Mouse (Mus musculus): ENCODE data around the gene Gm36245. TPM values are rescaled to one million over a fixed set of nuclear protein-coding genes. Genes with fewer than 3 reads are reported as not detected.

Gene Gm36245
- not detected in 2 replicates for polyA plus RNA-seq (2011; ENCODE audit: insufficient read depth, insufficient read length, low replicate concordance, missing spikeins)

- 67% methylated on average over 1 of the region's 1 CpGs for WGBS
These were observed at the start of gene Gm36245 for GRCm38 (mm10) chr15:77598958-77599357. TSS of gene Gm36245 (plus strand) at chr15:77599258.

GRCm38 (mm10) chr15:77561792-77562191 is 37.3 kb upstream of the Gm36245 start, which contains the start of gene 1700025B11Rik:
TSS of gene 1700025B11Rik (minus strand) at chr15:77561892.
- TF ChIP-seq CTCF (IDR thresholded peaks at IDR 0.05; ENCODE audit: control insufficient read depth, insufficient read depth, low read length), result no peak
- TF ChIP-seq POLR2A (IDR thresholded peaks at IDR 0.05; ENCODE audit: borderline replicate concordance, control insufficient read depth, low read depth, low read length), result no peak
- H3K4me3 ChIP-seq (replicated peaks; ENCODE audit: control insufficient read depth, low read depth, low read length), result no peak within 1 kb of the TSS
- H3K27ac ChIP-seq (ENCODE audit: control insufficient read depth, insufficient read depth, low read depth, low read length, poor library complexity), result no peak within 1 kb of the TSS
- no peaks in the 10 kb centered on the region for H3K4me1 ChIP-seq (ENCODE audit: control insufficient read depth, insufficient read depth, low read length)

More at GRCm38 (mm10) chr15:77598958-77599357, at the start of gene Gm36245:
- no peak for TF ChIP-seq POLR2A (IDR thresholded peaks at IDR 0.05; ENCODE audit: borderline replicate concordance, control insufficient read depth, low read depth, low read length)
- TF ChIP-seq CTCF (IDR thresholded peaks at IDR 0.05; ENCODE audit: control insufficient read depth, insufficient read depth, low read length), result no peak
- Histone ChIP-seq H3K4me1 (ENCODE audit: control insufficient read depth, insufficient read depth, low read length) (no peaks in the 10 kb centered on the region), H3K4me3 (replicated peaks; ENCODE audit: control insufficient read depth, low read depth, low read length) (no peak within 1 kb of the TSS), H3K27ac (ENCODE audit: control insufficient read depth, insufficient read depth, low read depth, low read length, poor library complexity) (no peak within 1 kb of the TSS)

GRCm38 (mm10) chr15:77563219-77563618 is 35.8 kb upstream of the Gm36245 start:
- H3K4me1 ChIP-seq (ENCODE audit: control insufficient read depth, insufficient read depth, low read length), result no peaks in the 10 kb centered on the region
- no peak overlapping the region for H3K4me3 ChIP-seq (replicated peaks; ENCODE audit: control insufficient read depth, low read depth, low read length)
- no peak overlapping the region for H3K27ac ChIP-seq (ENCODE audit: control insufficient read depth, insufficient read depth, low read depth, low read length, poor library complexity)
- TF ChIP-seq CTCF (IDR thresholded peaks at IDR 0.05; ENCODE audit: control insufficient read depth, insufficient read depth, low read length) (no peak), POLR2A (IDR thresholded peaks at IDR 0.05; ENCODE audit: borderline replicate concordance, control insufficient read depth, low read depth, low read length) (no peak)

- Histone ChIP-seq H3K27ac (ENCODE audit: control insufficient read depth, insufficient read depth, low read depth, low read length, poor library complexity) (no peak overlapping the region), H3K4me1 (ENCODE audit: control insufficient read depth, insufficient read depth, low read length) (no peaks in the 10 kb centered on the region), H3K4me3 (replicated peaks; ENCODE audit: control insufficient read depth, low read depth, low read length) (no peak overlapping the region)
- TF ChIP-seq CTCF (IDR thresholded peaks at IDR 0.05; ENCODE audit: control insufficient read depth, insufficient read depth, low read length), result no peak
- TF ChIP-seq POLR2A (IDR thresholded peaks at IDR 0.05; ENCODE audit: borderline replicate concordance, control insufficient read depth, low read depth, low read length), result no peak
- 74% methylated on average over 2 of the region's 2 CpGs for WGBS
These were observed 20.3 kb upstream of the Gm36245 start for GRCm38 (mm10) chr15:77578801-77579200.

- no peak for TF ChIP-seq CTCF (IDR thresholded peaks at IDR 0.05; ENCODE audit: control insufficient read depth, insufficient read depth, low read length)
- no peak for TF ChIP-seq POLR2A (IDR thresholded peaks at IDR 0.05; ENCODE audit: borderline replicate concordance, control insufficient read depth, low read depth, low read length)
- no peak overlapping the region for H3K27ac ChIP-seq (ENCODE audit: control insufficient read depth, insufficient read depth, low read depth, low read length, poor library complexity)
- no peak overlapping the region for H3K4me3 ChIP-seq (replicated peaks; ENCODE audit: control insufficient read depth, low read depth, low read length)
- no peaks in the 10 kb centered on the region for H3K4me1 ChIP-seq (ENCODE audit: control insufficient read depth, insufficient read depth, low read length)
- 70% methylated on average over 4 of the region's 4 CpGs for WGBS
These were observed 19.7 kb upstream of the Gm36245 start for GRCm38 (mm10) chr15:77579311-77579710.

- no peak overlapping the region for H3K27ac ChIP-seq (ENCODE audit: control insufficient read depth, insufficient read depth, low read depth, low read length, poor library complexity)
- WGBS, result 27% methylated on average over 1 of the region's 1 CpGs
These were observed 17.4 kb upstream of the Gm36245 start for GRCm38 (mm10) chr15:77581681-77582080.

GRCm38 (mm10) chr15:77587026-77587425 is 12.0 kb upstream of the Gm36245 start:
- H3K4me3 ChIP-seq (replicated peaks; ENCODE audit: control insufficient read depth, low read depth, low read length), result no peak overlapping the region
- TF ChIP-seq CTCF (IDR thresholded peaks at IDR 0.05; ENCODE audit: control insufficient read depth, insufficient read depth, low read length) (no peak), POLR2A (IDR thresholded peaks at IDR 0.05; ENCODE audit: borderline replicate concordance, control insufficient read depth, low read depth, low read length) (no peak)
- H3K27ac ChIP-seq (ENCODE audit: control insufficient read depth, insufficient read depth, low read depth, low read length, poor library complexity), result no peak overlapping the region
- no peaks in the 10 kb centered on the region for H3K4me1 ChIP-seq (ENCODE audit: control insufficient read depth, insufficient read depth, low read length)

More at GRCm38 (mm10) chr15:77581681-77582080, 17.4 kb upstream of the Gm36245 start:
- TF ChIP-seq POLR2A (IDR thresholded peaks at IDR 0.05; ENCODE audit: borderline replicate concordance, control insufficient read depth, low read depth, low read length) (no peak), CTCF (IDR thresholded peaks at IDR 0.05; ENCODE audit: control insufficient read depth, insufficient read depth, low read length) (no peak)
- Histone ChIP-seq H3K4me3 (replicated peaks; ENCODE audit: control insufficient read depth, low read depth, low read length) (no peak overlapping the region), H3K4me1 (ENCODE audit: control insufficient read depth, insufficient read depth, low read length) (no peaks in the 10 kb centered on the region)

GRCm38 (mm10) chr15:77588981-77589380 is 10.1 kb upstream of the Gm36245 start:
- no peak overlapping the region for H3K27ac ChIP-seq (ENCODE audit: control insufficient read depth, insufficient read depth, low read depth, low read length, poor library complexity)
- H3K4me3 ChIP-seq (replicated peaks; ENCODE audit: control insufficient read depth, low read depth, low read length), result no peak overlapping the region
- TF ChIP-seq POLR2A (IDR thresholded peaks at IDR 0.05; ENCODE audit: borderline replicate concordance, control insufficient read depth, low read depth, low read length) (no peak), CTCF (IDR thresholded peaks at IDR 0.05; ENCODE audit: control insufficient read depth, insufficient read depth, low read length) (no peak)
- no peaks in the 10 kb centered on the region for H3K4me1 ChIP-seq (ENCODE audit: control insufficient read depth, insufficient read depth, low read length)

GRCm38 (mm10) chr15:77590881-77591280 is 8.2 kb upstream of the Gm36245 start:
- Histone ChIP-seq H3K4me3 (replicated peaks; ENCODE audit: control insufficient read depth, low read depth, low read length) (no peak overlapping the region), H3K4me1 (ENCODE audit: control insufficient read depth, insufficient read depth, low read length) (no peaks in the 10 kb centered on the region), H3K27ac (ENCODE audit: control insufficient read depth, insufficient read depth, low read depth, low read length, poor library complexity) (no peak overlapping the region)
- no peak for TF ChIP-seq POLR2A (IDR thresholded peaks at IDR 0.05; ENCODE audit: borderline replicate concordance, control insufficient read depth, low read depth, low read length)
- no peak for TF ChIP-seq CTCF (IDR thresholded peaks at IDR 0.05; ENCODE audit: control insufficient read depth, insufficient read depth, low read length)
- 81% methylated on average over 2 of the region's 2 CpGs for WGBS

Data from bone marrow, adult 2 months (tissue).